ENCODE assay signal across 7 mouse cellular contexts in genomic region chr2:64823905-64824304, GRCm38 (mm10).
"Had no signal": no experiment of that assay in that cellular context is flagged by ENCODE, and none has a peak within 500 bp of the region (broad histone marks: within the 10 kb centered on the region; RNA-seq: fewer than 3 reads in every experiment).

No protein-coding gene starts in this region.

- H3K36me3 ChIP-seq: intestine, embryonic 15.5 days; limb, embryonic 13.5 days; neural tube, embryonic 13.5 days had no signal

- H3K4me1 ChIP-seq: intestine, embryonic 15.5 days; neural tube, embryonic 13.5 days had no signal

- H3K4me2 ChIP-seq: intestine, embryonic 15.5 days; limb, embryonic 13.5 days; neural tube, embryonic 13.5 days had no signal

- ATAC-seq: intestine, embryonic 15.5 days had no signal

- H3K4me3 ChIP-seq: intestine, embryonic 15.5 days; limb, embryonic 13.5 days; neural tube, embryonic 13.5 days had no signal

- H3K9ac ChIP-seq: intestine, embryonic 15.5 days; limb, embryonic 13.5 days; liver, embryonic 14.5 days; neural tube, embryonic 13.5 days had no signal

- DNase-seq: lung, adult 18-20 months; thymus, adult 18-20 months; thymus, postnatal 14 days had no signal

- H3K27ac ChIP-seq: intestine, embryonic 15.5 days; limb, embryonic 13.5 days; liver, embryonic 14.5 days; neural tube, embryonic 13.5 days had no signal

- H3K27me3 ChIP-seq: intestine, embryonic 15.5 days; limb, embryonic 13.5 days; neural tube, embryonic 13.5 days had no signal

- H3K9me3 ChIP-seq: intestine, embryonic 15.5 days; limb, embryonic 13.5 days; neural tube, embryonic 13.5 days had no signal
